Mouse (Mus musculus) gastrocnemius, adult 8-10 months (tissue): Measurements from ENCODE around the gene Cldn7. TPM values are rescaled to one million over a fixed set of nuclear protein-coding genes. Genes with fewer than 3 reads are reported as not detected.
"Not testable (repeated sequence)": the region's sequence is repeated elsewhere in the genome, so short reads cannot be mapped to it uniquely, and the experiment has no call there.

Experiments
- DNase-seq, 2 experiments: peaks; one replicate each; pipeline ENCODE4 v3.0.0; 2022; ENCODE audit warnings: low spot score in 2 of 2
- total RNA-seq, 4 experiments: library from RNA; stranded (reverse); gene quantifications; 2 replicates each; pipeline ENCODE4 v1.2.4; 2022

Cldn7 gene
- total RNA-seq, 4 experiments from 2014 or later, result not detected

- DNase-seq, result no peak
These were observed 11.2 kb upstream of the Cldn7 start for GRCm38 (mm10) chr11:69953267-69953915.

DNA sequence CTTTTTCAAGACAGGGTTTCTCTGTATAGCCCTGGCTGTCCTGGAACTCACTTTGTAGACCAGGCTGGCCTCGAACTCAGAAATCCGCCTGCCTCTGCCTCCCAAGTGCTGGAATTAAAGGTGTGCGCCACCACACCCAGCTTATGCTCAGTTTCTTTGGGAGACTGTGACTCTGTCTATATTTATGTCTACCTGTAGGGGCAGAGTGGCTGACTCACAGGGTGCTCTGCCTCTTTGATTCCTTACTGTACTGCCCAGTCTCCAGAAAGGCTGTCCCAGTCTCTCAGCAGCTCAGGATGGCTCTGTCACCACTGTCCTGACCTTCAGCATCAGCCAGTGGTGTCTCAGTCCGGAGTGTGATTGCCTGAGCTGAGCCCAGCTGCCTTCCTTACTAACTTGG, 9.0 kb upstream of the Cldn7 start:
- DNase-seq, result not testable (repeated sequence)

DNA sequence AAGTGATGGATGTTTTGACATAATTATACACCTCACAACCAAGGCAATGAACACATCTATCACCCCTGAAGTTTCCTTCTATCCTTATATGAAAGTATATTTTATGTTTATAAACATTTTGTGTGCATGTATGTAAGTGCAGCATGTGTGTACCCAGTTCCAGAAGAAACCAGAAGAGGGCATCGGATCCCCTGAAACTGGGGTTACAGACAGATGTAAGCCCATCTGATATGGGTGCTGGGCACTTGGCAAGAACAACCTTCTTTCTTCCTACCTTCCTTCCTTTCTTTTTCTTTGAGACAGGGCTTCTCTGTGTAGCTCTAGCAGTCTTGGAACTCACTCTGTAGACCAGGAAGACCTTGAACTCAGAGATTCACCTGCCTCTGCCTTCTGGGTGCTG, 8.4 kb upstream of the Cldn7 start:
- DNase-seq, result no peak

DNA sequence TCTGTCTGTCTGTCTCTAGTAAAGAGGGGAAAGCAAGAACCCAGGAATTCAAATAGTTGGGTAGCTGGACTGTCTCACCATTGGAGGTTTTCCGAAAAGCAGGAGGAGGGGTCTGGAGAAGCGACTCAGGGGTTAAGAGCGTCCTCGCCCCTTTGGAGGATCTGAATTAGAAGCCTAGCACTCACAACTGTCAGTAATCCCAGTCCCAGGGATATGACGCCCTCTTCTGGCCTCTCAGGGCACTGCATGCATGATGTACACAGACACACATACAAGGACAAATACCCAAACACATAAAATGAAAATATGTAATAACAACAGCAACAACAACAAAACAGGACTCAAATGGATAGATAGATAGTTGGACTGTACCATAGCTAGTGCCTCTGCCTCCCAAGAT, 4.0 kb upstream of the Cldn7 start:
- no peak for DNase-seq

- no peak for DNase-seq
These were observed 2.7 kb upstream of the Cldn7 start for GRCm38 (mm10) chr11:69961841-69962240.

GRCm38 (mm10) chr11:69965271-69966005, 859 bp downstream of the Cldn7 start:
- DNase-seq, result no peak

GRCm38 (mm10) chr11:69966006-69966859, 1.7 kb downstream of the Cldn7 start:
- no peak for DNase-seq

- no peak for DNase-seq
These were observed 2.4 kb downstream of the Cldn7 start for GRCm38 (mm10) chr11:69966860-69967517.

GRCm38 (mm10) chr11:69968793-69969192, 4.2 kb downstream of the Cldn7 start:
- DNase-seq, result no peak

- no peak for DNase-seq
These were observed 5.6 kb downstream of the Cldn7 start for GRCm38 (mm10) chr11:69970222-69970621.

GRCm38 (mm10) chr11:69970775-69971174, 6.2 kb downstream of the Cldn7 start:
- no peak for DNase-seq

DNA sequence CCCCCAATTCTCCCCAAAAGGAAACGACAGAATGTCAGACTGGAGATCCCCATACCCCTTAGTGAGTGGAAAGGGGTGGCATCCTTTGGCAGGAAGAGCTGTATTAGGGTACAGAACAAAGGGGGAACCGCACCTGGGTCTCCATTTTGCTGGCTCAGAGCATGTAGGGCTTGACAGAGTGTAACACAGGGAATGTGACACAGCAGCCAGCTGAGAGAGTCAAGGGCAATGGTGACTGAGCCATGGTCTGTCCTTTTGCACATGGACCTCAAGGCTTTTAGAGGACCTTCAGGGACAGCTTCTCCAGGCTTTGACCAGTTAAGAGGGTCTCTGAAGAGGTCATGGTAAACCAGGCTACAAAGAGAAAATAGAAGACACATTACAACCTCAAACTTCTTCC, 10.3 kb downstream of the Cldn7 start:
- DNase-seq, result no peak

DNA sequence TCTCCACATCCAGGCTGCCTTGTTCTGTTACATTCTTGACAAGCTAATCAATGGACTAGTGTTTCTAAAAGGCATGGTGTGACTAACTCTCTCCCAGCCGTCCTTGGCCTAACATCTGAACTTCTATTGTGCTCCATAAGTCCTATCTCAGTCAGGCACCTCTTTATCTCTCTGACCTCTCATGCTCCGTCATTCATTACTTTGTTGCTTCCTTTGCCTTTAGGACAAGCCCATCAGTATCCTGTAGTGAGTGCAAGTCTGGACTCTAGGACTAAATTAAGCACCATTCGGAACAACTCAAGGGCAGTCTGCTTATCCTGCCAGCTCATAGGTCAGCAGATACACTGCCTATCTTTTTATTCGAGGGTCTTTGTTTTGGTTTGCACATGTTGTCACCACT, 11.7 kb downstream of the Cldn7 start:
- DNase-seq, result no peak

DNA sequence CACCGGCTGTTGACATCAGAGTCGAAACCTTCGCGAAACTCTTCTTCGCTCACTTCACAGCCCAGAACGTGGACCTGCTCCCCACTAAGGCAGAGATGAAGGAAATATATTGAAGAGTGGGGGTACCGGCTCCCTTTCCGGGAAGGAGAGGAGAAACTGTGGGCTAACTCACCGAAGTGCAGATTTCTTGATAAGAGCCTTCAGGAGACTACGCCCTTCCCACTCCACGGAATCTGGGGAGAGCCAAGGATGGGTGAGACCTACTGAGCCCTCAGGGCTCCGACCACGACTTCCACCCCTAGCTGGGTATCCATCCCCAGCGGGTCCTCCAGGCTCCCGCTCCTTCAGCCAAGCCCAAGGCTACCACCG, 15.2 kb downstream of the Cldn7 start:
- no peak for DNase-seq

GRCm38 (mm10) chr11:69980196-69981140, 15.9 kb downstream of the Cldn7 start:
- peak; percentile 96 to 98 for DNase-seq

- no peak for DNase-seq
These were observed 16.7 kb downstream of the Cldn7 start, which contains the start of gene Ctdnep1 for GRCm38 (mm10) chr11:69981141-69981762. Gene Ctdnep1 (plus strand): TSS chr11:69981156.

- no peak for DNase-seq
These were observed 17.6 kb downstream of the Cldn7 start, which contains the start of gene Elp5 for GRCm38 (mm10) chr11:69982225-69982624. Gene Elp5 (minus strand): TSS chr11:69982517.

DNA sequence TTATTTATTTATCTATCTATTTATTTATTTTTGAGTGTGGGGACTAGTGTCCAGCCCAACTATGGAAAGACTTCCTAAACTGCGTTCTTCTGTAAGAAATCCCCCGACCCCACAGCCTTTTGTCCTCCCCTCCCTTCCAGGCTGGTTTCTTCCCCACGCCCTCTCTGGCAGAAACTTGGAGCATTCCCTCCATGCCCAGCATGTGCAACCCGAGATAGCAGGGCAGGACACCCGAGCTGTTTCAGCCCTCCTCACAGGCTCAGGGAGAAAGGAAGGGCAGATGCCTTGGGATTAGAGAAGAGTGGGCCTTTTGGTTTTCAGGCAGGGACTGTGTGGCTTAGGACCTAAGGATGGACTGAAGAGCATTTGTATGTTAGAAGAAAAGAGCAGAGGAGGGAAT, 18.3 kb downstream of the Cldn7 start:
- DNase-seq, result peak; percentile 52 to 65

- peak; percentile 66 to 75 for DNase-seq
These were observed 18.8 kb downstream of the Cldn7 start for GRCm38 (mm10) chr11:69983377-69983776.

DNA sequence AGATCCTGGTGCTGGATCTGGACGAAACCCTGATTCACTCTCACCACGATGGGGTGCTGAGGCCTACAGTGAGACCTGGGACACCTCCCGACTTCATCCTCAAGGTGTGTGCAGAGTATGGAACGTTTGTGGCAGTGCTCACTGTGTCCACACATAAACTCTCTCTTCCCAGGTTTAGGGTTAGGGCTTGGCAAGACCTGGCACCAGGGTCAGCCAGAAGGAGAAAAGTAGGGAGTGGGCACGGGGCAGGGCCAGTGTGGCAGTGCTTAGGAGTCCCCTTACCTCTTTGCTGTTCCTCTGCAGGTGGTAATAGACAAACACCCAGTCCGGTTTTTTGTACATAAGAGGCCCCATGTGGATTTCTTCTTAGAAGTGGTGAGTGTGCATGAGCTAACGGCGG, 19.9 kb downstream of the Cldn7 start:
- no peak for DNase-seq
